Mouse (Mus musculus) cerebellum, postnatal 36 days (tissue): ENCODE data around the gene Gm17581.
"Not testable (repeated sequence)": the region's sequence is repeated elsewhere in the genome, so short reads cannot be mapped to it uniquely, and the experiment has no call there.

Experiments used
- DNase-seq, 2 experiments: peaks; one replicate each; pipeline ENCODE4 v3.0.0; 2021 to 2022; ENCODE audit warnings: mixed read lengths in 2 of 2

Gm17581 gene

DNA sequence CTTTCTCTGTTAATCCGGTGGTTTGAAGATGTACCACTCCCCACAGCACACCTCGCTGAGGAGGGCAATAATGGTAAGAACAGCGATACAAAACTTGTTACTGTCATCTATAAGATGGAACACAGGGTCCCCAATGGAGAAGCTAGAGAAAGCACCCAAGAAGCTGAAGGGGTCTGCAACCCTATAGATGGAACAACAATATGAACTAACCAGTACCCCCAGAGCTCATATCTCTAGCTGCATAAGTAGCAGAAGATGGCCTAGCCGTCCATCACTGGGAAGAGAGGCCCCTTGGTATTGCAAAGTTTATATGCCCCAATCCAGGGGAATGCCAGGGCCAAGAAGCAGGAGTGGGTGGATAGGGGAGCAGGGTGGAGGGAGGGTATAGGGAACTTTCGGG is at the start of gene Gm17581:
Gm17581 (minus strand) TSS at position 101 of the 400 bp plus-strand sequence.
- DNase-seq, result not testable (repeated sequence)

- DNase-seq, result peak in 1 of 2 experiments; percentile 66
Observed at GRCm38 (mm10) chr2:155784534-155784933, 48.9 kb upstream of the Gm17581 start.

DNA sequence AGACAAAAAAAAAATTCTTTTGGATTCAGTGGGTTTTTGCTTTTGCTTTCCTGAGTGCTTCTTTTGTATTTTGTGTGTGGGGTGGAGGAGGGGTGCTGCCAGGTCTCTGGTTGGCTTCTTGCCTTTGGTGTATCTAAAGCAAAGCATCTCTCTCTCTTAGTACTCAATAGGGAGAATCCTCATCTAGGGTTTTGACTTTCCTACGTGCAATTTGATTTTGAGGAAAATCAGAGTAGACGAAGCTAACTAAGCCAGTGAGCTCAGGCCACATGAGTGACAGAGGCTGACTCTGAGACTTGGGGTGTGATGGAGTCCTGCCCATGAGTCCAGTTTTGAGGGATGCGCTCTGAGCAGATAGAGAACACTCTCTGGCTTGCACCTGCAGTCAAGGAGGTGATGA is 43.8 kb upstream of the Gm17581 start:
- no peak for DNase-seq

DNA sequence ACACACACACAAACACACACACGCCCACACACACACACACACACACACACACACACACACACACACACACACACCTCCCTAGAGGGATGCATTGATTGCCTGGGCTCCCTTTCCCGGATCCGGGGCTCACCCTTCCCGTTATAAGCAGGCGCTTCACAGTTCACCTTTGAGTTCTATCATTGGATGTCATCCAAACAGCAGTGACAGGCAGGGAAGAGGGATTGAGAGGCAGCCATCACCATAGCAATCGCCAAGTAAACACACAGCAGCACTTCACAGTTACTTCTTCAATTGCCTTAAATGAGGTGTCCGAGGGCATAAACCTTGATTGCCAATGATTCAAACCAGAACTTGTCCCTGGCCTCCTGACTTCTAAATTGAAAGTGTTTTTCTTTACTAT is 43.4 kb upstream of the Gm17581 start:
- DNase-seq, result no peak

DNA sequence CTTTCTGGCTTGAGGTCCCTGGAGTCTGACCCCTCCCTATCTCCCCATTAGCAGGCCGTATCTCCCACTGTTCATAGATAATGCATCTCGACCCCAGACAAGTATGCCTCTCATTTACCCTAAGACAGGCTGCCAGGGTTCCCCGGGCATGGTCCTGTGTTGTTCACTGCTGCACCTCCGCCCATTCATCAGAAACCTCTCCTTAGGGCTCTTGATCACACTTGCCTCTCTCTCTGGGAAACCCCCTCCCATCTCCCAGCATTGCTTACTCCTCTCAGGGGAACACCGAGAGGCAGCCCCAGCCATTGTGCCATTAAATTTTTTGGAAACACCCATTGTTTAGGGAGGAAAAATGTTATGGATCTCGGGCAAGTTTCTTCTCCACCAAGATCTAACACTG is 42.3 kb upstream of the Gm17581 start:
- no peak for DNase-seq

- DNase-seq, result no peak
Observed at GRCm38 (mm10) chr2:155777688-155777985, 42.0 kb upstream of the Gm17581 start.

DNA sequence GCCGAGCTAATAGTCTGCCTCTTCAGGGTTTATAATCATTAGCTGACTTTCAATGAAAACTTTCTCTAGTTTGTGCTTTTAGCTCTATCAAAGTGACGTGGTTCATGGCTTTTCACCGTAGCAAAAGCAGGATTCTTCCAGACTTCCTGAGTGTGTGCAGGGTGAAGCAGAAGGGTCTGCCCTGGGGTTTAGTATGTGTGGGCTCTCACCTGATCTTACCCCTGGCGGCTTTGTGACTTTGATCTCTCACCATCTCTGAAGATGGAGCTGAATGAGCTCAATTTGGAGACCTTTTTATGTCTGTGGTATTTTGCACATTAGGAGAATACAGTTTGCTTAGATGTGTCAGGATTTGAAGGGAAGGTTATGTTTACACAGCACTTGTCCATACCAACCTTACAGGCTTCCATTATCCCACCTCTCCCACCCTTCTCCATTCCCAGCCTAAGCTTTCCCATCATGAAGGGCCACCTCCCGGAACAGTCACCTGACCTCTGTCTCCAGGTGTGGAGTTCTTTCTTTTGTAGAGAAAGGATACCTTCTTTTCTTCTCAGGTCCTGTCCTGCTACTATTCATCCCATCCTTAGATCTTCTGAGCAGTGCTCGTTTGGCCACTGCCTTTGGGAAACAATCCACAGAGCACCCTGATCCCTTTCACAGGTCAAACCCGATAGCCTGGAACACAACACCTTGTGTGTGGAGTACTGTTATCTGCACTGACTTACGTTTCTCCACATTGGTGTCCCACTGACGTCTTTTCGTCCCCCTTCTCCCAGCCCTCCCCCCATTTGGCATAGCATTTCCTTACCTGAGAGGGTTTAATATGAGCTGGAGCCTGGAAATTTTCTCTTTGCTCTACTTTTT is 41.4 kb upstream of the Gm17581 start:
- DNase-seq, result no peak

- DNase-seq, result peak; percentile 78 to 81
Observed at GRCm38 (mm10) chr2:155775685-155776263, 40.1 kb upstream of the Gm17581 start.

DNA sequence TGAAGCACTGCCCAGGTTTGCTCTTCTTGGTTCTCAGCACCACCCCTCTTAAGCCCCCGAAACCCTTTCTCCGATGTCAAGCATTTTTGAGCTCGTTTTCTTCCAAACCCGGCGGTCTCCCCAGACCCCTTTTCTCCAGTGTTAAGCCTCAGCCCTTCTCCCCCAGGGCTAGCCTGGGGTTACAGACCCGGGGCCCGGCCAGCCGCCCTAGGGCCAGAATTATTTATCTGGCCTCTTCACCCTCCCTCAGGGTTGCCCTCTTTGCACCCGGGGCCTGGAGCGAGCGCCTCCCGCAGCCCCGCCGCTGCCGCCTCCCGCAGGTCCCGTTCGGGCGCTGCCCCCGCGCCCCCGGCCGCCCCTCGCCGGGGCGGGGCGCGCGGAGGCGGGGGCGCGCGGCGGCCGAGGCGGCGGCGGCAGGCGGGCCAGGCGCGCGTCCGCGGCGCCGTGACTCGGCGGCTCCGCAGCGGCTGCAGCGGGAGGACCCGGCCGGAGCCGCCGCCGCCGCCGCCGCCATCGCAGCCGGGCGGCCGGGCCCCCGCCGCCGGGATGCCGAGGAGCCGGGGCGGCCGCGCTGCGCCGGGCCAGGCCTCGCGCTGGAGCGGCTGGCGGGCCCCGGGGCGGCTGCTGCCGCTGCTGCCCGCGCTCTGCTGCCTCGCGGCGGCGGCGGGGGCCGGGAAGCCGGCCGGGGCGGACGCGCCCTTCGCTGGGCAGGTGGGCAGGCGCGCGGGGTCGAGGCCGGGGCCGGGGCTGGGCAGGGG is 39.4 kb upstream of the Gm17581 start, which contains the start of gene Mmp24:
Mmp24 (plus strand) TSS at position 416 of the 758 bp plus-strand sequence.
- DNase-seq, result peak in 1 of 2 experiments; percentile 52

- no peak for DNase-seq
Observed at GRCm38 (mm10) chr2:155774261-155774926, 38.7 kb upstream of the Gm17581 start.

- DNase-seq, result no peak
Observed at GRCm38 (mm10) chr2:155773664-155774063, 38.0 kb upstream of the Gm17581 start.

GRCm38 (mm10) chr2:155764679-155765418 is 29.2 kb upstream of the Gm17581 start:
- peak; percentile 79 to 84 for DNase-seq

GRCm38 (mm10) chr2:155756855-155757566 is 21.3 kb upstream of the Gm17581 start:
- DNase-seq, result peak in 1 of 2 experiments; percentile 39

DNA sequence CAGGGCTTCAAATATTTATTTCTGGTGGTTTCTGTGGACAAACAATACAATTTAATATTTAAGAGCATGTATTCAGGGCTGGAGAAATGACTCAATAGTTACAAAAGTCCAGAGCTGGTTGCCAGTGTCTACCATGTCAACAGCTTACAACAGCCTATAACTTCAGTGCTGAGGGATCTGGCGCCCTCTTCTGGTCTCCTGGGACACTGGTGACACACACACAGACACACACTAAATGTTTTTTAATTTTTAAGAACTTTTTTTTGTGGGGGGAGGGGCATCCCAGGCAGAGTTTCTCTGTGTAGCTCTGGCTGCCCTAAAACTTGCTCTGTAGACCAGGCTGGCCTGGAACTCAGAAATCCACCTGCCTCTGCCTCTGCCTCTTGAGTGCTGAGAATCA is 20.1 kb upstream of the Gm17581 start:
- peak in 1 of 2 experiments; percentile 22 for DNase-seq

GRCm38 (mm10) chr2:155751014-155751786 is 15.5 kb upstream of the Gm17581 start, which contains the start of gene Procr:
Procr (plus strand) TSS chr2:155751117.
- no peak for DNase-seq

GRCm38 (mm10) chr2:155749394-155749793 is 13.7 kb upstream of the Gm17581 start:
- DNase-seq, result no peak

DNA sequence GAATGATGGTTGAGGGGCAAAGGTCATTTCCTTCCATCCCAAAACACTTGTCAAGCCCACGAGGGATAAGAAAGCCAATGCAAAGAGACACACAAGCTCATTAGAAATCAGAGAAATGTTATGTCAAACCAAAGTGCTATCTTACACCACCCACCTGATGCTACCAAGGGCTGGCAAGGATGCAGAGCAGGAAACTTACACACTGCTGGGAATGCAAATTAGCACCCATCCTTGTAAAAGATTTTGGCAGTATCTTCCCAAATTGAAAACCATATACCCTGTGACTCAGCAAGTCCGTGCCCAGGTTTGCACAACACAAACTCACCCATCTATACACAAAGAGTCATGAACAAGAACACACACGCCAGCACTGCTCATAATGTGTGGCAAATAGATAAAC is 9.8 kb upstream of the Gm17581 start:
- DNase-seq, result no peak

DNA sequence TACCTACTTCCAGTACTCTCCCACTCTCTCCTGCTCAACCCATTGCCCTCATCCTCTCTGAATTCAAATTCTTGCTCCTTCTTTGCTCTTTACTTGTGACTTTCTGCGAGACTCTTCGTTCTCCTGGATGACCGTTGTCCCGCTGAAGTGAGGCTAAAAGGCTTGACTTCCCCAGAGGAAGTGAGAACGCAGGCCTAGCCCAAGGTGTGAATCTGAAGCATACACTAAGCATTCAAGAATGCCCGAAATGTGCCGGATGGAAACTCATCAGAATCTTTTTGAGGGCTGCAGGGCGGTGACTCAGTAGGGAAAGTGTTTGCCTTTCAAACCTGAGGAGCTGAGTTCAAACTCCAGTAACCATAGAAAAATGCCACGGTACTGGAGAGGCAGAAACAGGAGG is 7.7 kb upstream of the Gm17581 start:
- no peak for DNase-seq

DNA sequence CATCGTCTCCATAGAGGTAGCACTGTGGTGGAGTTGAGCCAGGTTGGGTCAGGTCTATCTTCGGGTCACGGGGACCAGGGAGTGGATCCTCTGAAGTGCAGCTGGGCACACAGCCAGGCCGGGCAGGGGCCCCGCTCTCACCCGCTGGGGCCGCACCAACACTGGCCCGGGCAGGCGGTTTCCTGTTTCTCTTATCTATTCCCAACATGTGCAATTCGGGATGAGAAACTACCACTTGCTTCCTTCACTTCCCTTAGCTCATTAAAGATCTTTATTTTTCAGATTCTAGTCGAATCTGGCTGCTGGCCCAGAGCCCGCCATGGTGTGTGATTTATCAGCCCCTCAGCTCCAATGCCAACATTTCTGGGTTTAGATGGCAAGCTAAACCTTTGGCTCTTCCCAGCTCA is 7.3 kb upstream of the Gm17581 start:
- no peak for DNase-seq

- no peak for DNase-seq
Observed at GRCm38 (mm10) chr2:155742211-155742610, 6.5 kb upstream of the Gm17581 start.

DNA sequence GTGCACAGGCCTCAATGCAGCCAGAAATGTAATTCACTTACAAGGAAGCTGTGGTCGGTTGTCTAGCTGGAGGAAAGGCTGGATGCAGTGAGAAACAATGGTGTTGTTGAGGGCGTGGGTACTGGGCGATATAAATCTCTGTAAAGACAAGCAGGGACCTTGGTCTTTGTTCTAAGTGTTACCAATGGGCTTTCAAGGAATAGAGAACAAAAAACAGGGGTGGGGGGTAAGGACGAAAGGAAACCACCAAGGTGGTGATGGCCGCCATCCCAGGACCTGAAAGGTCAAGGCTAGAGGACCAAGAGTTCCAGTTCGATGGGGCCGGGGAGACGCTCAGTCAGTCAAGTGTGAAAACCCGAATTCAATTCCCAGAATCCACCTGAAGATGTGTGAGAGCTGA is 2.1 kb upstream of the Gm17581 start:
- no peak for DNase-seq
